Mouse (Mus musculus): ENCODE results near the gene Mfsd9. TPM values are rescaled to one million over a fixed set of nuclear protein-coding genes. Genes with fewer than 3 reads are reported as not detected.

Mfsd9 gene
- 10.9 and 13.4 TPM in 2 replicates for polyA plus RNA-seq (2012; rRNA removed)

DNA sequence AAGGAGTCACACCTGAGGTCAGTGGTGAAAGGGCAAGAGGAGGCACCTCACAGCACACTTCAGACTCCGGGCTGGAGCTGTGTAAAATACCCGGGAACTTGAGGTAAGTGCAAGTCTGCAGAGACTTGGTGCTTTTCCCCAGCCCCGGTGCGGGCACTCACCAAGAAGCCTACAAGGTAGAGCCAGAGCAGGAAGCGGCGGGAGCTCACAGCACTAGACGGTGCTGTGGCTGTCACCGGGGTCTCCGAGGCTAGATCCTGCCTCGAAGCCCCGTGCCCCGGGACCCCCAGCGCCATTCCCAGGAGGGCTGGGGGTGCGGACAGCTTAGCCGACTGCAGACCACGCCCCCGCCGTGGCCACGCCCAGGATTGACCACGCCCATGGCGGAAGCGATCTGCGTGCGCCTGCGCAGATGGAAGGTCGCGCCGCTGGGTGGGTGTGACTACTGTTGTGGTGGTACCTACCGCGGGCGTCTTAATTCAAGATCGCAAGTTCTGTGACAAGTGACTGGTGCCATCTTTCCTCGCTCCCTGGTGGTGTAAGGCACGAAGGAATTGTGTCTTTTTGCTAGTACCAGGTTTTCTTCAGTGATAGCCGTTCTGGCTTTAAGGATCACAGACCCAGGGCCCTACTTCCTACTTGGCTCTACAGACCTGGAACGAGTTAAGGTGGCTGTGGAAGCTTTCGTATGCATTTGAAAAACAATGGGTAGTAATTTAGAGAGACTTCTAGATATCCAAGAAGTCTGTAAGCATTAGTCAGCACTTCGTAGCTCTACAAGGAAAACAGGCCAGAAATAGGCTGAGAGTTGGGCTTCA lies at the start of gene Mfsd9:
Gene Mfsd9 (minus strand): TSS at position 364 of the 818 bp plus-strand sequence.
- 3% methylated on average over 38 of the region's 38 CpGs for WGBS
- Histone ChIP-seq H3K36me3 (ENCODE audit: control insufficient read depth, insufficient read depth, low read length) (no peaks in the 10 kb centered on the region), H3K4me1 (ENCODE audit: control insufficient read depth, insufficient read depth, low read length) (peaks cover 3% of the 10 kb centered on the region; the same call in 1 of the 2 replicates), H3K27ac (ENCODE audit: insufficient read depth, low read depth, low read length) (peak within 1 kb of the TSS; percentile 56), H3K27me3 (replicated peaks; ENCODE audit: control insufficient read depth, insufficient read depth, low read length) (no peaks in the 10 kb centered on the region), H3K4me3 (ENCODE audit: insufficient read depth, low read depth, low read length) (peak within 1 kb of the TSS; percentile 88)
- peak; percentile 94 for DNase-seq
- no peak for TF ChIP-seq POLR2A (IDR thresholded peaks at IDR 0.05; ENCODE audit: low read depth, low read length)
- TF ChIP-seq CTCF (conservative IDR thresholded peaks at IDR 0.05; ENCODE audit: insufficient read depth, insufficient read length, low read depth, low read length) = no peak

- Histone ChIP-seq H3K27ac (ENCODE audit: insufficient read depth, low read depth, low read length) (no peak overlapping the region), H3K4me3 (ENCODE audit: insufficient read depth, low read depth, low read length) (no peak overlapping the region), H3K4me1 (ENCODE audit: control insufficient read depth, insufficient read depth, low read length) (no peaks in the 10 kb centered on the region), H3K27me3 (replicated peaks; ENCODE audit: control insufficient read depth, insufficient read depth, low read length) (no peaks in the 10 kb centered on the region), H3K36me3 (ENCODE audit: control insufficient read depth, insufficient read depth, low read length) (no peaks in the 10 kb centered on the region)
- DNase-seq = no peak
- 71% methylated on average over 4 of the region's 4 CpGs for WGBS
- no peak for TF ChIP-seq CTCF (conservative IDR thresholded peaks at IDR 0.05; ENCODE audit: insufficient read depth, insufficient read length, low read depth, low read length)
- no peak for TF ChIP-seq POLR2A (IDR thresholded peaks at IDR 0.05; ENCODE audit: low read depth, low read length)
Observed at GRCm38 (mm10) chr1:40835468-40835867, 45.0 kb upstream of the Mfsd9 start.

DNA sequence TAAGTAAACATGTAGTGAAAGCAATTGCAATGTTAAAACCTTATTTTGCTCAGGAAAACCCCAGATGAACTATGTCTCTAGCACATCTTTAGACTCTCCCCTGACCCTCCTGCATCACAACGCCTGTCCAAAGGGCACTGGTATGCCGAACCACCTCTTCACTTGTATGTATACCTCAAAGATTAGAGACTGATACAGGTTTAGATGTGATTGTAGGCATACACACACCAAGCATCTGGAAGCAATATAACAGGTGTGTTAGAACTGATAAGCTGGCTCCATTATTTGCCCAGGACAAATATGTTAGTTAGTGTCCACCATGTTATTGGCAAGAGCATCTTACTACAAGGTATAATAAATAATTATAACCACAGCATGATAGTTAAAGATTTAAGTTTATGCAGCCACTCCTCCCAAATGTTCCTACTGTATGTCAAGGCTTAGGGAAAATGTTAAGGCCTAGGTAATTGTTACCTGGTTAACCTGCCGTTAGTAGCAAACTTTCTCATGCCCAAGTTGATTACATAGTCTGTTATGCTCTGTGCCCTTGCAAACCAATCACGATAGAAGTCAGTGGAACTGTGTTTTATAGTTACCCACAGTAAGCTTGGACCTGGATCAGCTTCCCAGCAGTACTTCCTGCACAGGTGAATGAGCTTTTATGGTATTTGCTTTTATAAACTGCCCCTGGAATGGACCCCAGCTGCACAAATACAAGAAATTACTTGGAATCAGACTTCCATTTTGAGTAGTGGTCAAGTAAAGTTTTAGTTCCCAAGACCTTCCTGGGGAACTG lies 40.4 kb upstream of the Mfsd9 start:
- TF ChIP-seq CTCF (conservative IDR thresholded peaks at IDR 0.05; ENCODE audit: insufficient read depth, insufficient read length, low read depth, low read length) (no peak), POLR2A (IDR thresholded peaks at IDR 0.05; ENCODE audit: low read depth, low read length) (no peak)

GRCm38 (mm10) chr1:40829213-40829914 lies 38.9 kb upstream of the Mfsd9 start:
- Histone ChIP-seq H3K27me3 (replicated peaks; ENCODE audit: control insufficient read depth, insufficient read depth, low read length) (no peaks in the 10 kb centered on the region), H3K36me3 (ENCODE audit: control insufficient read depth, insufficient read depth, low read length) (no peaks in the 10 kb centered on the region), H3K4me1 (ENCODE audit: control insufficient read depth, insufficient read depth, low read length) (no peaks in the 10 kb centered on the region), H3K27ac (ENCODE audit: insufficient read depth, low read depth, low read length) (no peak overlapping the region), H3K4me3 (ENCODE audit: insufficient read depth, low read depth, low read length) (no peak overlapping the region)
- no peak for TF ChIP-seq CTCF (conservative IDR thresholded peaks at IDR 0.05; ENCODE audit: insufficient read depth, insufficient read length, low read depth, low read length)
- TF ChIP-seq POLR2A (IDR thresholded peaks at IDR 0.05; ENCODE audit: low read depth, low read length) = no peak
- DNase-seq = no peak
- 45% methylated on average over 10 of the region's 10 CpGs for WGBS

More for the DNA sequence above, 40.4 kb upstream of the Mfsd9 start:
- Histone ChIP-seq H3K4me1 (ENCODE audit: control insufficient read depth, insufficient read depth, low read length) (no peaks in the 10 kb centered on the region), H3K36me3 (ENCODE audit: control insufficient read depth, insufficient read depth, low read length) (no peaks in the 10 kb centered on the region), H3K27ac (ENCODE audit: insufficient read depth, low read depth, low read length) (no peak overlapping the region), H3K27me3 (replicated peaks; ENCODE audit: control insufficient read depth, insufficient read depth, low read length) (no peaks in the 10 kb centered on the region), H3K4me3 (ENCODE audit: insufficient read depth, low read depth, low read length) (no peak overlapping the region)
- WGBS = 80% methylated on average over 4 of the region's 4 CpGs
- DNase-seq = no peak

GRCm38 (mm10) chr1:40825826-40826225 lies 35.3 kb upstream of the Mfsd9 start:
- no peak for DNase-seq
- H3K27ac ChIP-seq (ENCODE audit: insufficient read depth, low read depth, low read length) = no peak overlapping the region
- H3K27me3 ChIP-seq (replicated peaks; ENCODE audit: control insufficient read depth, insufficient read depth, low read length) = no peaks in the 10 kb centered on the region
- 72% methylated on average over 7 of the region's 7 CpGs for WGBS
- H3K4me3 ChIP-seq (ENCODE audit: insufficient read depth, low read depth, low read length) = no peak overlapping the region
- TF ChIP-seq POLR2A (IDR thresholded peaks at IDR 0.05; ENCODE audit: low read depth, low read length) (no peak), CTCF (conservative IDR thresholded peaks at IDR 0.05; ENCODE audit: insufficient read depth, insufficient read length, low read depth, low read length) (no peak)
- H3K4me1 ChIP-seq (ENCODE audit: control insufficient read depth, insufficient read depth, low read length) = no peaks in the 10 kb centered on the region
- H3K36me3 ChIP-seq (ENCODE audit: control insufficient read depth, insufficient read depth, low read length) = no peaks in the 10 kb centered on the region

DNA sequence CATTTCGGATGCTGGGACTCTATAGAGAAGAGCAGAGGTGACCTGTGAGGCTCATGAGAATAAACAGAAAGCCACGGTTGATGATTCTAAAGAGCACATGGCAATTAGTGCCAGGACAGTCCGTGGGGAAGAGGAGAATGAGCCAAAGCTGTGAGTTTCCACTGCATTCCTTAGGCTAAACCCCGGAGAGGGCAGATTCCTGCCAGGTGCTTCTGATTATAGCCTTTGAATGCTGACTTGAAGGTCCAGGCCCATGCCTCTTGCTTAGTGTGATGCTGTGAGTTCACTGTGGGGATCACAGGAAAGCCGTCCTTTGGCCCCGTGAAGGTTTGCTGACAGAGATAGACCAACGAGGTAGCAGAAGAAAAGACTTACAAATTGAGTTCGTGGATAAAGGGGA lies 34.4 kb upstream of the Mfsd9 start:
- Histone ChIP-seq H3K27ac (ENCODE audit: insufficient read depth, low read depth, low read length) (no peak overlapping the region), H3K4me3 (ENCODE audit: insufficient read depth, low read depth, low read length) (no peak overlapping the region), H3K27me3 (replicated peaks; ENCODE audit: control insufficient read depth, insufficient read depth, low read length) (no peaks in the 10 kb centered on the region), H3K36me3 (ENCODE audit: control insufficient read depth, insufficient read depth, low read length) (no peaks in the 10 kb centered on the region), H3K4me1 (ENCODE audit: control insufficient read depth, insufficient read depth, low read length) (no peaks in the 10 kb centered on the region)
- WGBS = 76% methylated on average over 8 of the region's 8 CpGs
- no peak for DNase-seq
- TF ChIP-seq POLR2A (IDR thresholded peaks at IDR 0.05; ENCODE audit: low read depth, low read length) (no peak), CTCF (conservative IDR thresholded peaks at IDR 0.05; ENCODE audit: insufficient read depth, insufficient read length, low read depth, low read length) (no peak)

Data from kidney, adult 2 months (tissue).